10 mouse cellular contexts compared by ENCODE assay signal in genomic region chr8:49465911-49466518, GRCm38 (mm10).
DNase-seq lines count a peak whose midpoint lies in the region; ATAC-seq lines count a peak whose summit lies in the region.
"Had no signal": no experiment of that assay in that cellular context is flagged by ENCODE, and none has a peak within 500 bp of the region (broad histone marks: within the 10 kb centered on the region; RNA-seq: fewer than 3 reads in every experiment).

No protein-coding gene starts in this region.

- no peak overlapping the region for H3K9ac ChIP-seq in heart, embryonic 14.5 days (ENCODE audit: low read length)
- H3K9ac ChIP-seq in midbrain, embryonic 13.5 days (replicated peaks): no peak overlapping the region
- H3K9ac ChIP-seq in intestine, embryonic 14.5 days (ENCODE audit: low read length): no peak overlapping the region
- H3K9ac ChIP-seq in stomach, embryonic 16.5 days (ENCODE audit: low read length): no peak overlapping the region

- H3K36me3 ChIP-seq in heart, embryonic 14.5 days (ENCODE audit: control insufficient read depth, insufficient read depth, low read length): no peaks in the 10 kb centered on the region
- no peaks in the 10 kb centered on the region for H3K36me3 ChIP-seq in midbrain, embryonic 10.5 days
- no peaks in the 10 kb centered on the region for H3K36me3 ChIP-seq in midbrain, embryonic 13.5 days
- H3K36me3 ChIP-seq in intestine, embryonic 14.5 days (ENCODE audit: control insufficient read depth, insufficient read depth, low read length): no peaks in the 10 kb centered on the region
- H3K36me3 ChIP-seq in stomach, embryonic 16.5 days (ENCODE audit: control insufficient read depth, insufficient read depth, low read length): no peaks in the 10 kb centered on the region

- no peaks in the 10 kb centered on the region for H3K9me3 ChIP-seq in heart, embryonic 14.5 days (ENCODE audit: control insufficient read depth, low read length)
- no peaks in the 10 kb centered on the region for H3K9me3 ChIP-seq in midbrain, embryonic 10.5 days (replicated peaks)
- no peaks in the 10 kb centered on the region for H3K9me3 ChIP-seq in midbrain, embryonic 13.5 days
- no peaks in the 10 kb centered on the region for H3K9me3 ChIP-seq in intestine, embryonic 14.5 days (ENCODE audit: control insufficient read depth, low read length)
- H3K9me3 ChIP-seq in stomach, embryonic 16.5 days (replicated peaks; ENCODE audit: control insufficient read depth, low read length): no peaks in the 10 kb centered on the region

- no peak overlapping the region for H3K27ac ChIP-seq in heart, embryonic 14.5 days (replicated peaks in 1 of 2; ENCODE audit: control insufficient read depth in 1 of 2, insufficient read depth in 1 of 2, low read depth in 2 of 2, low read length in 2 of 2)
- peak overlapping the region; percentile 55; the same call in 1 of the 2 replicates for H3K27ac ChIP-seq in midbrain, embryonic 10.5 days (replicated peaks)
- H3K27ac ChIP-seq in midbrain, embryonic 13.5 days: no peak overlapping the region; the same call in 1 of the 2 replicates
- H3K27ac ChIP-seq in intestine, embryonic 14.5 days (ENCODE audit: low read depth): no peak overlapping the region
- no peak overlapping the region for H3K27ac ChIP-seq in stomach, embryonic 16.5 days (ENCODE audit: low read length)

- H3K4me1 ChIP-seq in heart, embryonic 14.5 days (ENCODE audit: control insufficient read depth in 2 of 2, insufficient read depth in 2 of 2, low read length in 2 of 2): peaks cover 0 to 6% of the 10 kb centered on the region in 2 experiments; a peak in 2 of 4 replicates
- peaks cover 37% of the 10 kb centered on the region for H3K4me1 ChIP-seq in midbrain, embryonic 10.5 days
- peaks cover 25% of the 10 kb centered on the region for H3K4me1 ChIP-seq in midbrain, embryonic 13.5 days (replicated peaks)
- H3K4me1 ChIP-seq in intestine, embryonic 14.5 days (replicated peaks; ENCODE audit: control insufficient read depth, insufficient read depth, low read length): no peaks in the 10 kb centered on the region
- H3K4me1 ChIP-seq in stomach, embryonic 16.5 days (ENCODE audit: control insufficient read depth, insufficient read depth, low read length): no peaks in the 10 kb centered on the region
- H3K4me1 ChIP-seq: megakaryocyte, embryonic 14.5 days had no signal

- no peak for DNase-seq in heart, postnatal 4 days
- DNase-seq in midbrain, embryonic 10.5 days (ENCODE audit: low spot score): no peak
- no peak for DNase-seq in intestine, embryonic 14.5 days (ENCODE audit: low spot score)
- DNase-seq in natural killer cell, adult 2 months (ENCODE audit: low spot score in 2 of 2): no peak
- no peak for DNase-seq in right cerebral cortex, postnatal 10 days (ENCODE audit: low spot score in 2 of 2)
- DNase-seq: adrenal gland, postnatal 10 days had no signal

- H3K4me3 ChIP-seq in heart, embryonic 14.5 days (ENCODE audit: control insufficient read depth in 1 of 2, insufficient read depth in 1 of 2, low read depth in 1 of 2, low read length in 2 of 2): peak overlapping the region in 1 of 2 experiments; percentile 23; a peak in 2 of 4 replicates
- H3K4me3 ChIP-seq in midbrain, embryonic 10.5 days: no peak overlapping the region
- no peak overlapping the region for H3K4me3 ChIP-seq in midbrain, embryonic 13.5 days (replicated peaks)
- no peak overlapping the region for H3K4me3 ChIP-seq in intestine, embryonic 14.5 days (ENCODE audit: low read depth, low read length)
- H3K4me3 ChIP-seq in stomach, embryonic 16.5 days (replicated peaks; ENCODE audit: low read length): 0 out of 2 replicates have a peak overlapping the region, but pooled peaks have one; percentile 3
- H3K4me3 ChIP-seq: megakaryocyte, embryonic 14.5 days had no signal

- no peaks in the 10 kb centered on the region for H3K27me3 ChIP-seq in heart, embryonic 14.5 days (ENCODE audit: control insufficient read depth, insufficient read depth, low read length)
- H3K27me3 ChIP-seq in midbrain, embryonic 10.5 days (ENCODE audit: low read depth, poor library complexity, severe bottlenecking): no peaks in the 10 kb centered on the region
- H3K27me3 ChIP-seq in midbrain, embryonic 13.5 days: no peaks in the 10 kb centered on the region
- no peaks in the 10 kb centered on the region for H3K27me3 ChIP-seq in intestine, embryonic 14.5 days (replicated peaks; ENCODE audit: control insufficient read depth, insufficient read depth, low read length)
- no peaks in the 10 kb centered on the region for H3K27me3 ChIP-seq in stomach, embryonic 16.5 days (ENCODE audit: control insufficient read depth, insufficient read depth, low read length)
- H3K27me3 ChIP-seq: megakaryocyte, embryonic 14.5 days had no signal

- no peak for ATAC-seq in heart, embryonic 14.5 days (ENCODE audit: insufficient number of reproducible peaks, insufficient read depth, low FRiP score, low read depth)
- no peak for ATAC-seq in midbrain, embryonic 13.5 days
- no peak for ATAC-seq in intestine, embryonic 14.5 days (replicated peaks; ENCODE audit: low FRiP score, low TSS enrichment, low read depth)
- ATAC-seq in stomach, embryonic 16.5 days (ENCODE audit: insufficient read depth, low FRiP score): no peak

- WGBS in heart, embryonic 14.5 days: 15% methylated on average over 14 of the region's 14 CpGs
- WGBS in midbrain, embryonic 10.5 days: 48% methylated on average over 14 of the region's 14 CpGs
- 41% methylated on average over 13 of the region's 14 CpGs for WGBS in midbrain, embryonic 13.5 days
- 21% methylated on average over 14 of the region's 14 CpGs for WGBS in intestine, embryonic 14.5 days
- WGBS in stomach, embryonic 16.5 days: 18% methylated on average over 13 of the region's 14 CpGs

- peak overlapping the region; percentile 50 for H3K4me2 ChIP-seq in heart, embryonic 14.5 days (ENCODE audit: low read length)
- H3K4me2 ChIP-seq in midbrain, embryonic 13.5 days (replicated peaks): no peak overlapping the region
- H3K4me2 ChIP-seq in intestine, embryonic 14.5 days (ENCODE audit: low read length): peak overlapping the region; percentile 22
- H3K4me2 ChIP-seq in stomach, embryonic 16.5 days (ENCODE audit: low read depth, low read length): peak overlapping the region; percentile 37
